Mouse (Mus musculus) forebrain, embryonic 11.5 days (tissue): ENCODE data around the gene Olfr195. TPM values are rescaled to one million over a fixed set of nuclear protein-coding genes. Genes with fewer than 3 reads are reported as not detected.

ENCODE experiments used
- polyA plus RNA-seq: library from polyadenylated mRNA; unstranded; fragments of >200 nt; fragmentation: Nextera tagmentation; extraction: Ambion mirVana; gene quantifications from 2 replicates; pipeline ENCODE4 v1.2.1, GENCODE M21; 2014

Olfr195 gene
- polyA plus RNA-seq, 1 experiment from 2014 or later, result not detected

Other genes with a start within 250 kb of the Olfr195 start
- gene Olfr181, start 218.3 kb upstream of the Olfr195 start, polyA plus RNA-seq, result not detected in 2 replicates
- gene Olfr180, start 217.7 kb upstream of the Olfr195 start, polyA plus RNA-seq, result not detected in 2 replicates
- gene Olfr183, start 151.7 kb upstream of the Olfr195 start, polyA plus RNA-seq, result not detected in 2 replicates
- gene Olfr186, start 116.8 kb upstream of the Olfr195 start, polyA plus RNA-seq, result not detected in 2 replicates
- not detected in 2 replicates for gene Olfr187, start 107.3 kb upstream of the Olfr195 start, polyA plus RNA-seq
- gene Olfr190, start 69.0 kb upstream of the Olfr195 start, polyA plus RNA-seq, result not detected in 2 replicates
- gene Olfr191, start 57.2 kb upstream of the Olfr195 start, polyA plus RNA-seq, result not detected in 2 replicates
- gene Olfr193, start 35.2 kb upstream of the Olfr195 start, polyA plus RNA-seq, result not detected in 2 replicates
- gene Olfr194, start 26.0 kb upstream of the Olfr195 start, polyA plus RNA-seq, result not detected in 2 replicates
- not detected in 2 replicates for gene Olfr196, start 23.4 kb downstream of the Olfr195 start, polyA plus RNA-seq
- not detected in 2 replicates for gene Olfr198, start 56.5 kb downstream of the Olfr195 start, polyA plus RNA-seq
- not detected in 2 replicates for gene Olfr199, start 72.7 kb downstream of the Olfr195 start, polyA plus RNA-seq
- not detected in 2 replicates for gene Olfr201, start 125.6 kb downstream of the Olfr195 start, polyA plus RNA-seq
- gene Olfr202, start 139.7 kb downstream of the Olfr195 start, polyA plus RNA-seq, result not detected in 2 replicates
- not detected in 2 replicates for gene Olfr203, start 151.8 kb downstream of the Olfr195 start, polyA plus RNA-seq
- not detected in 2 replicates for gene Olfr204, start 171.2 kb downstream of the Olfr195 start, polyA plus RNA-seq
- not detected in 2 replicates for gene Olfr205, start 184.1 kb downstream of the Olfr195 start, polyA plus RNA-seq
- gene Olfr206, start 202.2 kb downstream of the Olfr195 start, polyA plus RNA-seq, result not detected in 2 replicates
- gene Olfr209, start 216.9 kb downstream of the Olfr195 start, polyA plus RNA-seq, result not detected in 2 replicates